Mouse (Mus musculus): ENCODE measurements at regions not wholly inside any gene's neighbourhood (a gene's known extent, or its start where the extent isn't known, plus 50 kb on each side); places are given as distances from the start of the nearest gene placed in this dataset.

GRCm38 (mm10) chr15:46592868-46593267 is 6458.7 kb downstream of the 9330182O14Rik start:
- DNase-seq = no peak

GRCm38 (mm10) chr15:46598328-46598727 is 6464.2 kb downstream of the 9330182O14Rik start:
- DNase-seq = peak in 1 of 2 experiments; percentile 2

GRCm38 (mm10) chr15:46623431-46624029 is 6489.4 kb downstream of the 9330182O14Rik start:
- DNase-seq = no peak

GRCm38 (mm10) chr15:46625001-46625632 is 6491.0 kb downstream of the 9330182O14Rik start:
- DNase-seq = no peak

Data from cerebellum, adult 18-20 months (tissue).